Mouse (Mus musculus): ENCODE measurements around the gene Ntn3. TPM values are rescaled to one million over a fixed set of nuclear protein-coding genes. Genes with fewer than 3 reads are reported as not detected.

The Ntn3 gene
- polyA plus RNA-seq (2015; fragmentation: Illumina TruSeq; extraction: RNeasy Lipid Tissue Mini Kit (QIAGEN cat#74804); ENCODE audit: insufficient read depth, low replicate concordance) = 0.25 TPM

GRCm38 (mm10) chr17:24209043-24209915 lies at the start of gene Ntn3:
Ntn3 (minus strand) TSS chr17:24209531.

DNA sequence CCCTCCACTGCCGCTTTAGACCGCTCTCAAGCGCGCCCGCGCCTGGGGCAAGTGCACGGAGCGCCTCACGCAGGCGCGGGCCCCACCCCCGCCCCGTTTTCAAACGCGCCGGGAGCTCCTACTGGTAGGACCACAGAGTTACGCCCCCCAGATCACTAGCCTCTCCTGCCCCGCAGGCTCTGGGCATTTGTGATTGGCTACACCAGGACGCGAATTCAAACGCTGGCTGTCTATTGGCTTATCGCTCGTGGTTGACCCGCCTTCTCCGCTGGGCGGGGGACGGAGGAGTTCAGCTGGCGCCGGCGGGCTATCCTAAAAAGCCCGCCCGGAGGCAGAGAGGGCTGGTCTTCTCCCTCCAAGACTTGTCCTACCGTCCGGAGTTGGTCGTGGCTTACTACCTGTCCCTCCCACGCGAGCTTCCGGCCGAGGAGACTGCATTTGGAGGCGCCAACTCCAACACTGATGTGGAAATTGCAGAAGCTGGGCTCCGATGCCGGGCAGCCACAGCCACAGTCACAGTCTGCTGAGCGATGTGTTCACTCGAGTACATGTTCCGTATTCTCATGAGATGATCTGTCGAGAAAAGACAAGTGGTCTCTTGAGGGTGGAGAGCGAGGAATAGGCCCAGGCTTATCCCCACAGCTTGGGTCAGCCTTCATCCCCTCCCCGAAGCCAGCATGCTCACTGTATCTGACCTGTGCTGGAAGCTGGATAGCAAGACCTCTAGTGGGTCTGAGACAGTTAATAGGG lies 42.2 kb upstream of the Ntn3 start, which contains the start of gene Ccnf:
Gene Ccnf, minus strand, starts transcription at position 165 of the 750 bp plus-strand sequence.

GRCm38 (mm10) chr17:24220435-24221411 lies 11.4 kb upstream of the Ntn3 start, which contains the start of gene Tedc2:
Tedc2 (minus strand) TSS chr17:24220851.

DNA sequence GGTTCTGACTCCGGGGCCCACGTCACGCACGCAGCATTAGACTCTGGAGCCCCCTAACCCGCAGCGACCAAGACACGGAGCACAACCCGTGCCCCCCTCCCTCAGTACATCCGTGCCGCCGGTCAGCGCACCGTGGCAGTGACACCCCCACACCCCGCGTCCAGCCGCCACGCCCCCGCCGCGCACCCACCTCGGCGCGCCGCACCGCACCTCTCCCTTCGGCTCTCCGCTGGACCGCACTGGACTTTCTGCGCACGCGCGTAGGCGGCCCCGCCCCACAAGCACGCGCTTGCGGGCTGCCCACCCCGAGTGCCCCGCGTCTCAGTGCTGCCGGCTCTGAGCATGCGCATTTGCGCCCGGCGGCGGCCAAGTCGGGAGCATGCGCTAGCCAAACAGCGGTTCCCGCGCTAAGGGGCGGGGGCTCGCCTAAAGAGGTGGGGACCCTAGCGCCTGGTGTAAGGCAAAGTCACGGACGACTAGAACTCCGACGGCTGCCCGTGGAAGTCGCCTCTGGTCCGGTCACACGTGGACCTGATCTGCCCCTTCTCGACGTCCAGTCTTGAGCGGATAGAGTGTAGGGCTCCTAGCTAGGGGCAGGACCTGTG lies 3.9 kb downstream of the Ntn3 start, which contains the start of gene Tbc1d24:
Gene Tbc1d24, minus strand, starts transcription at position 279 of the 605 bp plus-strand sequence.

DNA sequence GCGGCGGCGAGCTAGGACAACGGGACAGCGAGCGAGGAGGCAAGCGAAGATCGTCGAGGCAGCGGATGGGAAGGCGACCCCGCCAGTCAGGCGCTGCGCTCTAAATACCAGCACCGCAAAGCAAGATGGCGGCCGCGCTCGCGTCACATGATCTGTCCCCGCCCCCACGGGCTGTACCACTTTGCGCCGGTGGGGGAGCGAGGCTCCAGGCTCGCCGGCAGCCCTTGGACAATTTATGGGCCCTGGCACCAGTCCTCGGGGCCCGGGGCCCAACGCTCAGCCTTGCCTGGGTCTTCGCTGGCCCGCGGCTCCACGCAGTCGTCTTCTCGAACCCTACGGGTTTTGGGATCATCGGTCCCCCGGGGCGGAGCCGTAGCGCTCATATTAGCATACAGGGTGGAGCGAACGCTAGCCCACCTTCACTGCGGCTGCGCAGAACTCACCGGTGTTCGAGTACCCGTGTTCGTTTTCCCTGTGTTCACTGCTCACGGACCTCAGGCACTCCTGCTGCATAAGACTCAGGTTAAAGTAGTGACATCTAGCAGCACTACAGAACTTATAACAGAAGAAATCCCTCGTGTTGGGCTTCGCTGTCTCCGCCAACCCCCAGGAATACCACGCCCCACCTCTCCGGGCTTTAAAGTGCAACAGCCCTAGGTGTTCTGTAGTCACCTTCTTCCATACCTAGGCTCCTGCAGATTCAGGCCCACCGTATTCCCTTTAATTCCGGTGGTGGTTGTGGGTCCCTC lies 39.8 kb downstream of the Ntn3 start, which contains the start of gene Atp6v0c:
Gene Atp6v0c, minus strand, starts transcription at position 386 of the 749 bp plus-strand sequence.

DNA sequence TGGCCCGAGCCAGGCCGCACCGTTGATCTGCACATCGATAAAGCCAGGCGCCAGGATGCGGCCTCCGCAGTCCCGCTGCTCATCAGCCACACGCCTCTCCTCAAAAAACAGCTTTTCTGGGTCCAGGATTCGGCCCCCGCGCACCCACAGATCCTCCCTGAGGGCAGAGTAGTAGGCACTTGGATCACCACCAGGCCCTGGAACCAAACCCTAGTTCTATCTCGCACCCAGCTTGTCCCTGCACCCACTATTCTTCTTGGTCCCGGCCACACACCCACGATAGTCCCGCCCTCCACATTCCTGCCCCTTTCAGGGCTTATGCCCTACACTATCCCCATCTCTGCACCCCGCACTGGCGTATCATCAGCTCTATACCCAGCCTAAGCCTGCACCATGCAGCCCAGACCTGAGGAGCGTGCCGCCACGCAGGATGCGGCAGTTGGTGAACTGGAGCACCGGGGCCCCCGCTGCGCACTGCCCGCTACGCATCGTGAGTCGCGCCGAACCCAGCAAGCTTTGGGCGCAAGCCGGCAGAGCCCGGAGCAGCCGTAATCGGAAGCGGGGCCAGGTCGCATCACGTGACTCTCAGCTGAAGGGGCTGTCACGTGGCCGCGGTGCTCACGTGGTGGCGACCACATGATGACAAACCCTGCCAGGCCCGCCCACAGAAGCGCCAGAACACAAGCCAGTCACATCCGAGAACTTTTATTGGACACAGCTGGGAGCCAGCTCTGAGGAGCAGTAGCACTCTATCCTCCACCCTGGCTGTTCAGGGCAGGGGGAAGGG lies 46.0 kb downstream of the Ntn3 start, which contains the start of gene Amdhd2:
Gene Amdhd2, minus strand, starts transcription at position 591 of the 787 bp plus-strand sequence.

Other genes starting within 250 kb of the Ntn3 start
- gene Prss30, start 229.0 kb downstream of the Ntn3 start, polyA plus RNA-seq (2015; fragmentation: Illumina TruSeq; extraction: RNeasy Lipid Tissue Mini Kit (QIAGEN cat#74804); ENCODE audit: insufficient read depth, low replicate concordance) = 11.0 TPM
- gene Prss22, start 211.4 kb downstream of the Ntn3 start, polyA plus RNA-seq (2015; fragmentation: Illumina TruSeq; extraction: RNeasy Lipid Tissue Mini Kit (QIAGEN cat#74804); ENCODE audit: insufficient read depth, low replicate concordance) = not detected
- gene Prss27, start 171.4 kb downstream of the Ntn3 start, polyA plus RNA-seq (2015; fragmentation: Illumina TruSeq; extraction: RNeasy Lipid Tissue Mini Kit (QIAGEN cat#74804); ENCODE audit: insufficient read depth, low replicate concordance) = not detected
- gene Kctd5, start 136.0 kb downstream of the Ntn3 start, polyA plus RNA-seq (2015; fragmentation: Illumina TruSeq; extraction: RNeasy Lipid Tissue Mini Kit (QIAGEN cat#74804); ENCODE audit: insufficient read depth, low replicate concordance) = 19.9 TPM
- gene Pdpk1, start 58.6 kb downstream of the Ntn3 start, polyA plus RNA-seq (2015; fragmentation: Illumina TruSeq; extraction: RNeasy Lipid Tissue Mini Kit (QIAGEN cat#74804); ENCODE audit: insufficient read depth, low replicate concordance) = 44.5 TPM
- gene Amdhd2, start 45.8 kb downstream of the Ntn3 start, polyA plus RNA-seq (2015; fragmentation: Illumina TruSeq; extraction: RNeasy Lipid Tissue Mini Kit (QIAGEN cat#74804); ENCODE audit: insufficient read depth, low replicate concordance) = 10.0 TPM
- 93.7 TPM for gene Atp6v0c, start 39.8 kb downstream of the Ntn3 start, polyA plus RNA-seq (2015; fragmentation: Illumina TruSeq; extraction: RNeasy Lipid Tissue Mini Kit (QIAGEN cat#74804); ENCODE audit: insufficient read depth, low replicate concordance)
- gene Tbc1d24, start 4.0 kb downstream of the Ntn3 start, polyA plus RNA-seq (2015; fragmentation: Illumina TruSeq; extraction: RNeasy Lipid Tissue Mini Kit (QIAGEN cat#74804); ENCODE audit: insufficient read depth, low replicate concordance) = 3.2 TPM
- gene Tedc2, start 11.3 kb upstream of the Ntn3 start, polyA plus RNA-seq (2015; fragmentation: Illumina TruSeq; extraction: RNeasy Lipid Tissue Mini Kit (QIAGEN cat#74804); ENCODE audit: insufficient read depth, low replicate concordance) = 5.4 TPM
- 6.5 TPM for gene Ccnf, start 42.0 kb upstream of the Ntn3 start, polyA plus RNA-seq (2015; fragmentation: Illumina TruSeq; extraction: RNeasy Lipid Tissue Mini Kit (QIAGEN cat#74804); ENCODE audit: insufficient read depth, low replicate concordance)
- gene Abca17, start 141.5 kb upstream of the Ntn3 start, polyA plus RNA-seq (2015; fragmentation: Illumina TruSeq; extraction: RNeasy Lipid Tissue Mini Kit (QIAGEN cat#74804); ENCODE audit: insufficient read depth, low replicate concordance) = 0.91 TPM
- gene Abca3, start 142.4 kb upstream of the Ntn3 start, polyA plus RNA-seq (2015; fragmentation: Illumina TruSeq; extraction: RNeasy Lipid Tissue Mini Kit (QIAGEN cat#74804); ENCODE audit: insufficient read depth, low replicate concordance) = 26.4 TPM
- gene Rnps1, start 205.0 kb upstream of the Ntn3 start, polyA plus RNA-seq (2015; fragmentation: Illumina TruSeq; extraction: RNeasy Lipid Tissue Mini Kit (QIAGEN cat#74804); ENCODE audit: insufficient read depth, low replicate concordance) = 110 TPM
- 37.5 TPM for gene Eci1, start 217.1 kb upstream of the Ntn3 start, polyA plus RNA-seq (2015; fragmentation: Illumina TruSeq; extraction: RNeasy Lipid Tissue Mini Kit (QIAGEN cat#74804); ENCODE audit: insufficient read depth, low replicate concordance)
- 8.5 TPM for gene Dnase1l2, start 233.6 kb upstream of the Ntn3 start, polyA plus RNA-seq (2015; fragmentation: Illumina TruSeq; extraction: RNeasy Lipid Tissue Mini Kit (QIAGEN cat#74804); ENCODE audit: insufficient read depth, low replicate concordance)

Data from spleen, adult 10 weeks (tissue).